In the genomic region with DNA sequence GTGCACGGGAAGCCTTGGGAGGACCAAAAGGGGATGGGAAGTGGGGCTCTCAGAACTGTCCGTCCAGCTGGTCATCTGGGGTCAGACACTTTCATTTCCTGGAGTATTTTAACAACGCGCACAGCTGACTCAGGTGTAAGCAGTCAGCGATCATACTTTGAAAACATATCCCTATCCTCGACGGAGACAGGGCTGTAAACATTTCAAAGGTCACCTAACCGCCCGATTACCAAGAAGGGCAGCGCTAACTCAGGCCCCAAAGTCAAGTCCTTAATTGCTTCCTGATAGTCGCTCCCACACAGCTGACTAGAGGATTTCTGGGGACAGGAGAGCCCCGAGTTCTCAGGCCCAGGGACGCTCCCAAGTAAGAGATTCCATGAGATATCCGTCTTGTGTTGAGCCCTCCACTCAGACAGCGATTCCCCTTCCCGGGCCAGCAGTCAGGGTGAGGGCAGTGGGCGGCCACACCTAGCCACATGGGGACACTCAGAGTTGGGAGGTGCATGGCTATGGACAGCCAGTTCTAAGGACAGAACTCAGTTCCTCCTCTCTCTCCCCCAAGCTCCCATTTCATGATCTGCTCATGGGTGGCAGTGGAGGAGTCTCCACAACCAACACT, we compare ENCODE assay signal across 15 mouse cellular contexts. TPM values are rescaled to one million over a fixed set of nuclear protein-coding genes. Genes with fewer than 3 reads are reported as not detected.
DNase-seq lines count a peak whose midpoint lies in the region; ATAC-seq lines count a peak whose summit lies in the region.
"Had no signal": no experiment of that assay in that cellular context is flagged by ENCODE, and none has a peak within 500 bp of the region (broad histone marks: within the 10 kb centered on the region; RNA-seq: fewer than 3 reads in every experiment).

No protein-coding gene starts in this region.

- 0 out of 2 replicates have a peak overlapping the region, but pooled peaks have one; percentile 16 for H3K9ac ChIP-seq in heart, embryonic 11.5 days (ENCODE audit: low read depth, low read length)
- no peak overlapping the region for H3K9ac ChIP-seq in lung, embryonic 15.5 days
- H3K9ac ChIP-seq in liver, embryonic 13.5 days = no peak overlapping the region

- DNase-seq in heart, adult 9 months (ENCODE audit: low spot score in 2 of 2) = no peak
- no peak for DNase-seq in lung, postnatal 14 days
- DNase-seq in liver, embryonic 13.5 days = no peak
- peak; percentile 68 for DNase-seq in yolk sac, embryonic 10.5 days (ENCODE audit: low spot score)
- DNase-seq in frontal cortex, adult 2 months (ENCODE audit: extremely low spot score in 1 of 2, low spot score in 1 of 2) = no peak
- no peak for DNase-seq in right cerebral cortex, adult 2 months (ENCODE audit: low spot score in 2 of 2)
- DNase-seq: B cell, adult 2 months; cerebellum, adult 8-10 months; gastrocnemius, postnatal 10 days; right cerebral cortex, postnatal 14 days had no signal

- peaks cover 12% of the 10 kb centered on the region for H3K27me3 ChIP-seq in heart, embryonic 11.5 days (ENCODE audit: control insufficient read depth, insufficient read depth, low read length)
- H3K27me3 ChIP-seq in lung, embryonic 15.5 days = peaks cover 11% of the 10 kb centered on the region; the same call in 1 of the 2 replicates
- H3K27me3 ChIP-seq in liver, embryonic 13.5 days = peaks cover 15% of the 10 kb centered on the region

- 69% methylated on average over 17 of the region's 17 CpGs for WGBS in heart, embryonic 11.5 days (ENCODE audit: insufficient replicate concordance)
- WGBS in lung, embryonic 15.5 days = 39% methylated on average over 17 of the region's 17 CpGs
- 63% methylated on average over 17 of the region's 17 CpGs for WGBS in liver, embryonic 13.5 days (ENCODE audit: insufficient replicate concordance)

- H3K4me1 ChIP-seq in heart, embryonic 11.5 days (ENCODE audit: control insufficient read depth, insufficient read depth, low read length) = peaks cover 4% of the 10 kb centered on the region; the same call in 1 of the 2 replicates
- peaks cover 26% of the 10 kb centered on the region; the same call in 1 of the 2 replicates for H3K4me1 ChIP-seq in lung, embryonic 15.5 days
- H3K4me1 ChIP-seq in liver, embryonic 13.5 days (replicated peaks) = peaks cover 21% of the 10 kb centered on the region

- no peak overlapping the region for H3K4me3 ChIP-seq in heart, embryonic 11.5 days (ENCODE audit: low read depth, low read length)
- no peak overlapping the region for H3K4me3 ChIP-seq in lung, embryonic 15.5 days
- 0 out of 2 replicates have a peak overlapping the region, but pooled peaks have one; percentile 8 for H3K4me3 ChIP-seq in liver, embryonic 13.5 days (replicated peaks)

- no peak overlapping the region for H3K4me2 ChIP-seq in heart, embryonic 11.5 days
- 0 out of 2 replicates have a peak overlapping the region, but pooled peaks have one; percentile 95 for H3K4me2 ChIP-seq in lung, embryonic 15.5 days
- peak overlapping the region; percentile 26 for H3K4me2 ChIP-seq in liver, embryonic 13.5 days
- H3K4me2 ChIP-seq: midbrain, embryonic 11.5 days had no signal

- H3K36me3 ChIP-seq in heart, embryonic 11.5 days (ENCODE audit: control insufficient read depth, insufficient read depth, low read length) = no peaks in the 10 kb centered on the region
- no peaks in the 10 kb centered on the region for H3K36me3 ChIP-seq in lung, embryonic 15.5 days
- no peaks in the 10 kb centered on the region for H3K36me3 ChIP-seq in liver, embryonic 13.5 days

- ATAC-seq in heart, embryonic 11.5 days (replicated peaks; ENCODE audit: insufficient number of reproducible peaks, low FRiP score, low TSS enrichment) = no peak
- ATAC-seq in lung, embryonic 15.5 days (ENCODE audit: borderline replicate concordance, extremely low read depth, low FRiP score, low TSS enrichment) = no peak
- no peak for ATAC-seq in liver, embryonic 13.5 days (ENCODE audit: low read depth)
- ATAC-seq: forebrain, embryonic 16.5 days had no signal

- no peak overlapping the region for H3K27ac ChIP-seq in heart, embryonic 11.5 days (ENCODE audit: low read depth, low read length)
- no peak overlapping the region for H3K27ac ChIP-seq in lung, embryonic 15.5 days
- no peak overlapping the region for H3K27ac ChIP-seq in liver, embryonic 13.5 days

- no peaks in the 10 kb centered on the region for H3K9me3 ChIP-seq in heart, embryonic 11.5 days (replicated peaks; ENCODE audit: control insufficient read depth, low read length)
- H3K9me3 ChIP-seq in lung, embryonic 15.5 days = no peaks in the 10 kb centered on the region
- H3K9me3 ChIP-seq in liver, embryonic 13.5 days (replicated peaks) = no peaks in the 10 kb centered on the region

RNA-seq across cellular contexts. Expression of a gene that starts 2.3 kb away (rescaled TPM):
- 7.0 and 9.7 TPM in 2 replicates for polyA plus RNA-seq in heart, embryonic 11.5 days (2014; fragmentation: Nextera tagmentation; extraction: Ambion mirVana)
- polyA plus RNA-seq in lung, embryonic 15.5 days (2015; fragmentation: Nextera tagmentation; extraction: Ambion mirVana) = 10.8 and 11.9 TPM in 2 replicates
- polyA plus RNA-seq in liver, embryonic 13.5 days (2015; fragmentation: Nextera tagmentation; extraction: Ambion mirVana) = 0.98 and 1.2 TPM in 2 replicates
- polyA plus RNA-seq in frontal cortex, adult 2 months (2012; rRNA removed) = 17.8 and 18.7 TPM in 2 replicates

RNA-seq across cellular contexts. Expression of a gene that starts 8.0 kb away (rescaled TPM):
- not detected in 2 replicates for polyA plus RNA-seq in heart, embryonic 11.5 days (2014; fragmentation: Nextera tagmentation; extraction: Ambion mirVana)
- polyA plus RNA-seq in lung, embryonic 15.5 days (2015; fragmentation: Nextera tagmentation; extraction: Ambion mirVana) = not detected in 2 replicates
- not detected in 2 replicates for polyA plus RNA-seq in liver, embryonic 13.5 days (2015; fragmentation: Nextera tagmentation; extraction: Ambion mirVana)
- 0.04 TPM in 1 of 2 replicates, not detected in the other for polyA plus RNA-seq in frontal cortex, adult 2 months (2012; rRNA removed)
- polyA plus RNA-seq: forebrain, embryonic 16.5 days; limb, embryonic 11.5 days had no signal
